Mouse (Mus musculus) testis, adult 2 months (tissue): ENCODE results near the gene Ntmt1.

Experiments used
- CTCF ChIP-seq: fragments of 200-500 bp; IDR thresholded peaks from 2 replicates; pipeline ENCODE4 v1.5.1; 2012; ENCODE audit warnings: low read depth, mild to moderate bottlenecking, inconsistent platforms, low read length, moderate library complexity; ENCODE audit not compliant: control insufficient read depth, insufficient read depth, insufficient replicate concordance
- POLR2A ChIP-seq: fragments of 200-500 bp; IDR thresholded peaks from 2 replicates; pipeline ENCODE4 v1.6.1; 2012; ENCODE audit warnings: low read depth, mild to moderate bottlenecking, inconsistent platforms, low read length, moderate library complexity; ENCODE audit not compliant: control insufficient read depth

GRCm38 (mm10) chr2:30862081-30862480 lies 54.5 kb downstream of the Ntmt1 start:
- TF ChIP-seq POLR2A (no peak), CTCF (no peak)
